20 mouse cellular contexts compared by ENCODE assay signal in the genomic region with DNA sequence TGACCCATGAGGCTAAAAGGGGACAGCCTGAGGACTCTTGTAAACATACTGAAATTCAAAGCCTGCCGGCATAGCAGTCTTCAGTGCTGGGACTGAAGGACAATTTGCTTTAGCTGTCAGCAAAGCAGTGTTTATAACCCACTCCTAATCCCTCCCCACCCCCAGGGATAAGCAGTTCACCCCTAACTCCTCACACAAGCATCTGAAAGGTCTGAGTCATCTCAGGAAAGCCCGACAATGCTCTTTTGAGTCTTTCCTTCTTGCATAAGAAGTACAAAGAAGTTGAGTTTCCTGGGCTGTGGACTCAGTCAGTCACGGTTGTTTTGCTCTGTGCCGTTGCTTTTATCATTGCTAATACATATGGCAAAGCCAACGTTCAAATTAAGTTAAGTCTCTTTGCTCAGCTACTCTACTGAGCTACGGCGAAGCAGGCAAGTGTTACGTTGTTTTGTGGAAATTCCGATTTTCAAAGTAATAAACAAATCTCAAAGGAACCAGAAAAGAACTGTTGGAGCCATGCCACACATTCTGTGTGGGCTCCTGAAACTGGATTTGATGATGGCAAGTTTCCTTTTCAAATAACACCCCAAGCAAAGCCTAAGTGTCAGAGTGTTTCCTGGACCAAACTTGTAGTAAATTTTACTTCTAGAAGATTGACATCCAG.
DNase-seq lines count a peak whose midpoint lies in the region; ATAC-seq and TF ChIP-seq lines count a peak whose summit lies in the region.
"Had no signal": no experiment of that assay in that cellular context is flagged by ENCODE, and none has a peak within 500 bp of the region (broad histone marks: within the 10 kb centered on the region; RNA-seq: fewer than 3 reads in every experiment).

No protein-coding gene starts in this region.

- H3K27ac ChIP-seq in embryonic facial prominence, embryonic 14.5 days (replicated peaks; ENCODE audit: low read depth, low read length) = 0 out of 2 replicates have a peak overlapping the region, but pooled peaks have one; percentile 40
- no peak overlapping the region for H3K27ac ChIP-seq in embryonic facial prominence, embryonic 10.5 days (replicated peaks)
- H3K27ac ChIP-seq in lung, postnatal 0 days (ENCODE audit: low read length) = no peak overlapping the region
- H3K27ac ChIP-seq in midbrain, embryonic 14.5 days (replicated peaks; ENCODE audit: low read depth, low read length) = no peak overlapping the region
- H3K27ac ChIP-seq: embryonic facial prominence, embryonic 12.5 days; neural tube, embryonic 12.5 days had no signal

- no peaks in the 10 kb centered on the region for H3K27me3 ChIP-seq in embryonic facial prominence, embryonic 14.5 days (replicated peaks; ENCODE audit: control insufficient read depth, insufficient read depth, low read length)
- no peaks in the 10 kb centered on the region for H3K27me3 ChIP-seq in embryonic facial prominence, embryonic 10.5 days (replicated peaks; ENCODE audit: low read depth, poor library complexity, severe bottlenecking)
- H3K27me3 ChIP-seq in lung, postnatal 0 days (replicated peaks; ENCODE audit: insufficient read depth, low read length) = no peaks in the 10 kb centered on the region
- no peaks in the 10 kb centered on the region for H3K27me3 ChIP-seq in midbrain, embryonic 14.5 days (ENCODE audit: control insufficient read depth, insufficient read depth, low read length)
- H3K27me3 ChIP-seq: embryonic facial prominence, embryonic 12.5 days; neural tube, embryonic 12.5 days had no signal

- H3K9ac ChIP-seq in embryonic facial prominence, embryonic 14.5 days (ENCODE audit: low read depth, low read length) = no peak overlapping the region
- no peak overlapping the region for H3K9ac ChIP-seq in lung, postnatal 0 days (replicated peaks; ENCODE audit: low read depth)
- H3K9ac ChIP-seq in midbrain, embryonic 14.5 days (replicated peaks; ENCODE audit: low read length) = no peak overlapping the region
- H3K9ac ChIP-seq: embryonic facial prominence, embryonic 12.5 days; neural tube, embryonic 12.5 days had no signal

- no peaks in the 10 kb centered on the region for H3K36me3 ChIP-seq in embryonic facial prominence, embryonic 14.5 days (ENCODE audit: control insufficient read depth, insufficient read depth, low read length)
- H3K36me3 ChIP-seq in embryonic facial prominence, embryonic 10.5 days (replicated peaks) = no peaks in the 10 kb centered on the region
- no peaks in the 10 kb centered on the region for H3K36me3 ChIP-seq in lung, postnatal 0 days (ENCODE audit: insufficient read depth, low read length)
- no peaks in the 10 kb centered on the region for H3K36me3 ChIP-seq in midbrain, embryonic 14.5 days (ENCODE audit: control insufficient read depth, insufficient read depth, low read length)
- H3K36me3 ChIP-seq: embryonic facial prominence, embryonic 12.5 days; neural tube, embryonic 12.5 days had no signal

- no peak overlapping the region for H3K4me3 ChIP-seq in embryonic facial prominence, embryonic 14.5 days (ENCODE audit: low read depth, low read length)
- H3K4me3 ChIP-seq in embryonic facial prominence, embryonic 10.5 days = no peak overlapping the region
- no peak overlapping the region for H3K4me3 ChIP-seq in lung, postnatal 0 days (ENCODE audit: low read depth, low read length)
- H3K4me3 ChIP-seq in midbrain, embryonic 14.5 days (replicated peaks; ENCODE audit: low read depth, low read length) = no peak overlapping the region
- H3K4me3 ChIP-seq: embryonic facial prominence, embryonic 12.5 days; neural tube, embryonic 12.5 days had no signal

- H3K9me3 ChIP-seq in embryonic facial prominence, embryonic 14.5 days (ENCODE audit: control insufficient read depth, low read length) = no peaks in the 10 kb centered on the region
- no peaks in the 10 kb centered on the region for H3K9me3 ChIP-seq in embryonic facial prominence, embryonic 10.5 days
- no peaks in the 10 kb centered on the region for H3K9me3 ChIP-seq in lung, postnatal 0 days (ENCODE audit: low read length)
- H3K9me3 ChIP-seq in midbrain, embryonic 14.5 days (ENCODE audit: control insufficient read depth, low read length) = no peaks in the 10 kb centered on the region
- H3K9me3 ChIP-seq: embryonic facial prominence, embryonic 12.5 days; neural tube, embryonic 12.5 days had no signal

- peak; percentile 70 for DNase-seq in embryonic facial prominence, embryonic 14.5 days (ENCODE audit: low spot score)
- DNase-seq in embryonic facial prominence, embryonic 10.5 days (ENCODE audit: low spot score) = no peak
- DNase-seq in lung, postnatal 0 days (ENCODE audit: low spot score) = peak; percentile 40
- no peak for DNase-seq in lung, postnatal 25 days (ENCODE audit: low spot score)
- DNase-seq in Muller cell, postnatal 12 days (ENCODE audit: inconsistent ontology term) = peak; percentile 78
- peak; percentile 35 for DNase-seq in midbrain, embryonic 14.5 days
- DNase-seq in cerebellum, postnatal 10 days = no peak
- DNase-seq: B cell, adult 2 months; cerebellum, adult 9-11 months; gastrocnemius, postnatal 10 days; kidney, adult 11 months; kidney, postnatal 14 days; left cerebral cortex, postnatal 4 days; right cerebral cortex, postnatal 25 days; thymus, postnatal 36 days had no signal

- no peak for TF ChIP-seq CTCF in lung, postnatal 0 days (IDR thresholded peaks at IDR 0.05)

- no peak for TF ChIP-seq EP300 in lung, postnatal 0 days (IDR thresholded peaks at IDR 0.05)

- WGBS in embryonic facial prominence, embryonic 14.5 days = 35% methylated on average over 9 of the region's 9 CpGs
- WGBS in embryonic facial prominence, embryonic 10.5 days = 44% methylated on average over 9 of the region's 9 CpGs
- 21% methylated on average over 9 of the region's 9 CpGs for WGBS in lung, postnatal 0 days
- WGBS in midbrain, embryonic 14.5 days = 16% methylated on average over 9 of the region's 9 CpGs

- peaks cover 33% of the 10 kb centered on the region for H3K4me1 ChIP-seq in embryonic facial prominence, embryonic 14.5 days (ENCODE audit: control insufficient read depth, insufficient read depth, low read length)
- H3K4me1 ChIP-seq in embryonic facial prominence, embryonic 10.5 days = peaks cover 18% of the 10 kb centered on the region
- no peaks in the 10 kb centered on the region for H3K4me1 ChIP-seq in lung, postnatal 0 days (ENCODE audit: insufficient read depth, low read depth, low read length)
- H3K4me1 ChIP-seq in midbrain, embryonic 14.5 days (ENCODE audit: control insufficient read depth, insufficient read depth, low read length) = no peaks in the 10 kb centered on the region
- H3K4me1 ChIP-seq: neural tube, embryonic 12.5 days had no signal

- no peak for ATAC-seq in embryonic facial prominence, embryonic 14.5 days (ENCODE audit: low read depth)
- ATAC-seq in lung, postnatal 0 days = no peak
- peak; percentile 31; the same call in 1 of the 2 replicates for ATAC-seq in midbrain, embryonic 14.5 days (ENCODE audit: low FRiP score, low TSS enrichment)
- no peak for ATAC-seq in erythroblast, adult 5-6 weeks (replicated peaks; ENCODE audit: low FRiP score, poor library complexity, severe bottlenecking)
- ATAC-seq: hindbrain, embryonic 16.5 days had no signal

- no peak overlapping the region for H3K4me2 ChIP-seq in embryonic facial prominence, embryonic 14.5 days (ENCODE audit: low read depth, low read length)
- no peak overlapping the region for H3K4me2 ChIP-seq in lung, postnatal 0 days (replicated peaks; ENCODE audit: low read depth, low read length)
- no peak overlapping the region for H3K4me2 ChIP-seq in midbrain, embryonic 14.5 days (ENCODE audit: low read length)
- H3K4me2 ChIP-seq: embryonic facial prominence, embryonic 12.5 days; heart, embryonic 11.5 days; neural tube, embryonic 12.5 days had no signal

Comparison
In these comparisons a context has a peak if more than half of its experiments do, and no peak if none do; other contexts are left out.
1. DNase-seq: peak in embryonic facial prominence, embryonic 14.5 days (single experiment), lung, postnatal 0 days (single experiment), Muller cell, postnatal 12 days (single experiment) and midbrain, embryonic 14.5 days (single experiment); none in embryonic facial prominence, embryonic 10.5 days (single experiment), lung, postnatal 25 days (single experiment) and cerebellum, postnatal 10 days (0 of 2).